Mouse (Mus musculus): ENCODE data around the gene Phactr2.

GRCm38 (mm10) chr10:13289252-13289961 lies 184.8 kb downstream of the Phactr2 start:
- no peak for TF ChIP-seq POLR2A (IDR thresholded peaks at IDR 0.05; ENCODE audit: extremely low read depth, insufficient read depth, low read length)
- no peak for TF ChIP-seq CTCF (IDR thresholded peaks at IDR 0.05; ENCODE audit: extremely low read depth, insufficient read depth, low read length)

All from cortical plate, adult 2 months (tissue).